Mouse (Mus musculus) cortical plate, adult 2 months (tissue): ENCODE measurements around the gene Pbx4.

Experiments used
- CTCF ChIP-seq: fragments of 200-500 bp; IDR thresholded peaks from 2 replicates; pipeline ENCODE4 v1.5.1; 2011; ENCODE audit warnings: mild to moderate bottlenecking, control low read depth, low read length; ENCODE audit not compliant: insufficient read depth; ENCODE audit errors: extremely low read depth
- POLR2A ChIP-seq: fragments of 200-500 bp; IDR thresholded peaks from 2 replicates; pipeline ENCODE4 v1.6.1; 2011; ENCODE audit warnings: mild to moderate bottlenecking, low read length, control low read depth; ENCODE audit not compliant: insufficient read depth; ENCODE audit errors: extremely low read depth

DNA sequence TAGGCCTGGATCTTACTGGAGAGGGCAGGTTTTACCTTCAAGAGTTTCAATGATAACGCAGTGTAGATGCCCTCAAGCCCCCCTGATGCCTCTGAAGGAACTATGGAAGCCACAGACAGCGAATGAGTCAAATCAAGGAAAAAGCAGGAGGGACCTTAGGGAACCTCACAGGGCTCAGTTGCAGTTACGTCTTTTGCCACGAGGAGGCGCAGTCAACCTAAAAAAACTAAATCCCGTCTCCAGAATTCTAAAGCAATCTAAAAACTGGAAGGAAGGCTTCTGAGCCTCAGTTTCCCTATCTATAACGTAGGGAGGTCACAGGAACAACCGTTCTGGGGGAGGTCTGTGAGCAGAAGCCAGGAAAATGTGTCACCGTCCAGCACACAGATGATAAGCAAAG lies 41.9 kb downstream of the Pbx4 start:
- TF ChIP-seq CTCF (peak; percentile 86), POLR2A (no peak)
